Mouse (Mus musculus) regulatory T cell (primary cell): ENCODE measurements around the gene Krtap12-1.
"Not testable (repeated sequence)": the region's sequence is repeated elsewhere in the genome, so short reads cannot be mapped to it uniquely, and the experiment has no call there.

Source experiments
- in situ Hi-C: fragments of 300-600 bp; cut with MboI, MseI; formaldehyde crosslinking; loops from one replicate; pipeline ENCODE4 v1.15.1; 2025; ENCODE audit warnings: high pct_unique_total_duplicates

The Krtap12-1 gene

GRCm38 (mm10) chr10:77720299-77720698 is at the start of gene Krtap12-1:
Gene Krtap12-1 (plus strand): TSS chr10:77720599.
- in situ Hi-C loops, result not testable (repeated sequence)

- in situ Hi-C loops, result loop anchor here (5.0 kb wide), 1 partner anchor 42 kb away; the partner anchor contains the start of gene Gm10024
These were observed 49.7 kb upstream of the Krtap12-1 start for GRCm38 (mm10) chr10:77670710-77671109.

- in situ Hi-C loops, result loop anchor here (5.0 kb wide), 1 partner anchor 41 kb away; the partner anchor contains the start of gene Gm10024
These were observed 48.9 kb upstream of the Krtap12-1 start for GRCm38 (mm10) chr10:77671519-77671918.

- in situ Hi-C loops, result loop anchor here (5.0 kb wide), 1 partner anchor 39 kb away; the partner anchor contains the start of gene Gm10024
These were observed 46.6 kb upstream of the Krtap12-1 start for GRCm38 (mm10) chr10:77673765-77674164.

GRCm38 (mm10) chr10:77677562-77677961 is 42.8 kb upstream of the Krtap12-1 start:
- in situ Hi-C loops, result no loop called here

GRCm38 (mm10) chr10:77682994-77683393 is 37.4 kb upstream of the Krtap12-1 start:
- in situ Hi-C loops, result no loop called here

- in situ Hi-C loops, result no loop called here
These were observed 36.2 kb upstream of the Krtap12-1 start for GRCm38 (mm10) chr10:77684181-77684580.

- in situ Hi-C loops, result no loop called here
These were observed 34.3 kb upstream of the Krtap12-1 start, which contains the start of gene Tspear for GRCm38 (mm10) chr10:77685895-77686664. Gene Tspear (plus strand): TSS chr10:77686569.

- in situ Hi-C loops, result no loop called here
These were observed 33.4 kb upstream of the Krtap12-1 start for GRCm38 (mm10) chr10:77687021-77687420.

GRCm38 (mm10) chr10:77690356-77690807 is 30.0 kb upstream of the Krtap12-1 start, which contains the start of gene Gm19402:
Gene Gm19402 (minus strand): TSS chr10:77690757.
- in situ Hi-C loops, result not testable (repeated sequence)

GRCm38 (mm10) chr10:77697133-77697532 is 23.3 kb upstream of the Krtap12-1 start, which contains the start of gene Gm9508:
Gene Gm9508 (minus strand): TSS chr10:77697233.
- in situ Hi-C loops, result no loop called here

- in situ Hi-C loops, result no loop called here
These were observed 14.1 kb upstream of the Krtap12-1 start, which contains the start of gene Gm10272 for GRCm38 (mm10) chr10:77706326-77706725. Gene Gm10272 (plus strand): TSS chr10:77706626.

- in situ Hi-C loops, result loop anchor here (5.0 kb wide), 1 partner anchor 38 kb away; no protein-coding TSS in a partner anchor
These were observed 10.6 kb upstream of the Krtap12-1 start for GRCm38 (mm10) chr10:77709831-77710230.

GRCm38 (mm10) chr10:77711157-77711556 is 9.2 kb upstream of the Krtap12-1 start, which contains the start of gene Gm10024:
Gene Gm10024 (plus strand): TSS chr10:77711457.
- in situ Hi-C loops, result loop anchor here (5.0 kb wide), 1 partner anchor 39 kb away; no protein-coding TSS in a partner anchor

- in situ Hi-C loops, result loop anchor here (5.0 kb wide), 1 partner anchor 41 kb away; no protein-coding TSS in a partner anchor
These were observed 6.7 kb upstream of the Krtap12-1 start for GRCm38 (mm10) chr10:77713734-77714133.

- in situ Hi-C loops, result no loop called here
These were observed 4.9 kb upstream of the Krtap12-1 start, which contains the start of gene Gm10142 for GRCm38 (mm10) chr10:77715507-77715906. Gene Gm10142 (plus strand): TSS chr10:77715807.

- in situ Hi-C loops, result no loop called here
These were observed 4.5 kb downstream of the Krtap12-1 start for GRCm38 (mm10) chr10:77724855-77725254.

- in situ Hi-C loops, result no loop called here
These were observed 5.8 kb downstream of the Krtap12-1 start, which contains the start of gene Gm10100 for GRCm38 (mm10) chr10:77726186-77726585. Gene Gm10100 (plus strand): TSS chr10:77726486.

- in situ Hi-C loops, result no loop called here
These were observed 7.9 kb downstream of the Krtap12-1 start for GRCm38 (mm10) chr10:77728280-77728679.

GRCm38 (mm10) chr10:77729241-77729640 is 8.8 kb downstream of the Krtap12-1 start:
- in situ Hi-C loops, result no loop called here

GRCm38 (mm10) chr10:77735928-77736327 is 15.5 kb downstream of the Krtap12-1 start:
- in situ Hi-C loops, result no loop called here

GRCm38 (mm10) chr10:77738929-77739328 is 18.5 kb downstream of the Krtap12-1 start:
- in situ Hi-C loops, result no loop called here
